Mouse (Mus musculus): Measurements from ENCODE around the gene Amigo1.

DNA sequence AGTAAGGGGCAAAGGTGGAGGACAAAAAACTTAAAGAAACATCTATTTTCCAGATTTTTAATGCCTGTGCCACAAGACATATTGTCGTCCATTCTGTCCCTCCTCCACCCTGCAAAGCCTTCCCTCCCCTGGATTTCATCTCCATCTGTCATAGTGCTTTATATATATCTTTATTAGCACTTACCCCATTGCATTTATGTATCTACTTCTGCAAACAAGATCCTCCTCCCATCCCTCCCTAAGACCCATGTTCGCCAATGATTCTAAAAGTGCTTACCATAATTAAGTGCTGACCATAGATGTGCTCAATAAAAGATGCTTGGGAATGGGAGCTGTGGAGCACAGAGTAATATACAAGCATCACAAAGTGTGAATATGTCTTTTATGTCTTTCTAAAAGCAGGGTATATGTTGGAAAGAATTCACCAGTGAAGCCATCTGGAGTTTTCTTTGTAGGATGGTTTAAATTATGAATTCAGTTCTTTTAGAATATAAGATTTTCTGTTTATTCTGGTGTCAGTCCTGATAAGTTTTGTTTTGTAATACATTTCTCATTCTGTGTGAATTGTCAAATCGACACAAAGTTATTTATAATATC, 55.2 kb downstream of the Amigo1 start:
- TF ChIP-seq CTCF (IDR thresholded peaks at IDR 0.05; ENCODE audit: borderline replicate concordance, insufficient read depth, low read length) = no peak
- TF ChIP-seq POLR2A (IDR thresholded peaks at IDR 0.05; ENCODE audit: low read depth, low read length) = no peak
